Mouse (Mus musculus): ENCODE measurements around the gene Zfp316.

Gene Zfp316

GRCm38 (mm10) chr5:143269363-143270150 is at the start of gene Zfp316:
Gene Zfp316, minus strand, starts transcription at chr5:143270022.
- DNase-seq (ENCODE audit: extremely low read depth, low read depth) = no peak

- no peak for DNase-seq (ENCODE audit: extremely low read depth, low read depth)
Measured at GRCm38 (mm10) chr5:143317288-143317610, 47.4 kb upstream of the Zfp316 start.

- no peak for DNase-seq (ENCODE audit: extremely low read depth, low read depth)
Measured at GRCm38 (mm10) chr5:143316605-143317287, 46.9 kb upstream of the Zfp316 start.

GRCm38 (mm10) chr5:143315514-143315888 is 45.7 kb upstream of the Zfp316 start:
- no peak for DNase-seq (ENCODE audit: extremely low read depth, low read depth)

GRCm38 (mm10) chr5:143314730-143315513 is 45.1 kb upstream of the Zfp316 start, which contains the start of gene E130309D02Rik:
Gene E130309D02Rik, minus strand, starts transcription at chr5:143315360.
- DNase-seq (ENCODE audit: extremely low read depth, low read depth) = peak; percentile 38

GRCm38 (mm10) chr5:143314183-143314729 is 44.4 kb upstream of the Zfp316 start:
- DNase-seq (ENCODE audit: extremely low read depth, low read depth) = peak; percentile 71

GRCm38 (mm10) chr5:143311886-143312285 is 42.1 kb upstream of the Zfp316 start:
- peak; percentile 50 for DNase-seq (ENCODE audit: extremely low read depth, low read depth)

GRCm38 (mm10) chr5:143309916-143310315 is 40.1 kb upstream of the Zfp316 start:
- no peak for DNase-seq (ENCODE audit: extremely low read depth, low read depth)

GRCm38 (mm10) chr5:143308825-143309224 is 39.0 kb upstream of the Zfp316 start:
- DNase-seq (ENCODE audit: extremely low read depth, low read depth) = no peak

- DNase-seq (ENCODE audit: extremely low read depth, low read depth) = no peak
Measured at GRCm38 (mm10) chr5:143304251-143304650, 34.4 kb upstream of the Zfp316 start.

- no peak for DNase-seq (ENCODE audit: extremely low read depth, low read depth)
Measured at GRCm38 (mm10) chr5:143301296-143301695, 31.5 kb upstream of the Zfp316 start.

- no peak for DNase-seq (ENCODE audit: extremely low read depth, low read depth)
Measured at GRCm38 (mm10) chr5:143299686-143300085, 29.9 kb upstream of the Zfp316 start.

GRCm38 (mm10) chr5:143298391-143298790 is 28.6 kb upstream of the Zfp316 start:
- DNase-seq (ENCODE audit: extremely low read depth, low read depth) = no peak

- no peak for DNase-seq (ENCODE audit: extremely low read depth, low read depth)
Measured at GRCm38 (mm10) chr5:143297986-143298385, 28.2 kb upstream of the Zfp316 start.

- no peak for DNase-seq (ENCODE audit: extremely low read depth, low read depth)
Measured at GRCm38 (mm10) chr5:143295330-143295729, 25.5 kb upstream of the Zfp316 start.

- DNase-seq (ENCODE audit: extremely low read depth, low read depth) = no peak
Measured at GRCm38 (mm10) chr5:143294862-143295261, 25.0 kb upstream of the Zfp316 start.

- DNase-seq (ENCODE audit: extremely low read depth, low read depth) = no peak
Measured at GRCm38 (mm10) chr5:143293404-143293803, 23.6 kb upstream of the Zfp316 start, which contains the start of gene Zfp853. Gene Zfp853, minus strand, starts transcription at chr5:143293623.

- no peak for DNase-seq (ENCODE audit: extremely low read depth, low read depth)
Measured at GRCm38 (mm10) chr5:143292879-143293278, 23.1 kb upstream of the Zfp316 start.

GRCm38 (mm10) chr5:143289299-143289698 is 19.5 kb upstream of the Zfp316 start:
- no peak for DNase-seq (ENCODE audit: extremely low read depth, low read depth)

- no peak for DNase-seq (ENCODE audit: extremely low read depth, low read depth)
Measured at GRCm38 (mm10) chr5:143288378-143288911, 18.6 kb upstream of the Zfp316 start.

GRCm38 (mm10) chr5:143287774-143288328 is 18.0 kb upstream of the Zfp316 start:
- no peak for DNase-seq (ENCODE audit: extremely low read depth, low read depth)
